Mouse (Mus musculus) midbrain, embryonic 15.5 days (tissue): ENCODE results near the gene Orai1. TPM values are rescaled to one million over a fixed set of nuclear protein-coding genes. Genes with fewer than 3 reads are reported as not detected.
A peak's percentile ranks its signal among the peaks of the same experiment; 100 is the strongest.

ENCODE experiments used
- ATAC-seq: fragments of 200-750 bp; cut with Nextera tagmentation; replicated peaks from 2 replicates; pipeline ENCODE4 v1.8.0; 2017; ENCODE audit warnings: moderate TSS enrichment
- H3K27ac ChIP-seq: fragments of 300-500 bp; sonication (generic); 2 replicates; pipeline ENCODE4 v1.5.1; 2015; ENCODE audit warnings: mild to moderate bottlenecking, inconsistent platforms
- H3K27me3 ChIP-seq: fragments of 300-500 bp; sonication (generic); replicated peaks from 2 replicates; pipeline ENCODE4 v1.6.1; 2015; ENCODE audit warnings: inconsistent platforms
- H3K36me3 ChIP-seq: fragments of 300-500 bp; sonication (generic); replicated peaks from 2 replicates; pipeline ENCODE4 v1.6.1; 2015; ENCODE audit warnings: inconsistent platforms
- H3K4me1 ChIP-seq: fragments of 300-500 bp; sonication (generic); 2 replicates; pipeline ENCODE4 v1.6.1; 2015; ENCODE audit warnings: inconsistent platforms
- H3K4me2 ChIP-seq: fragments of 300-500 bp; sonication (generic); 2 replicates; pipeline ENCODE4 v1.6.1; 2015; ENCODE audit warnings: inconsistent platforms, mild to moderate bottlenecking, moderate library complexity
- H3K4me3 ChIP-seq: fragments of 300-500 bp; sonication (generic); 2 replicates; pipeline ENCODE4 v1.5.1; 2015; ENCODE audit warnings: mild to moderate bottlenecking, inconsistent platforms
- H3K9ac ChIP-seq: fragments of 300-500 bp; sonication (generic); 2 replicates; pipeline ENCODE4 v1.6.1; 2015; ENCODE audit warnings: mild to moderate bottlenecking, inconsistent platforms
- H3K9me3 ChIP-seq: fragments of 300-500 bp; sonication (generic); 2 replicates; pipeline ENCODE4 v1.6.1; 2016; ENCODE audit warnings: inconsistent platforms
- WGBS: fragments of 180-500 bp; shearing (Covaris S2); methylation state at CpG from one replicate; pipeline ENCODE4 v1.1.7; 2015; ENCODE audit warnings: mixed read lengths; 5-methylcytosine and 5-hydroxymethylcytosine counted together
- polyA plus RNA-seq: library from polyadenylated mRNA; unstranded; fragments of >200 nt; fragmentation: Nextera tagmentation; extraction: Ambion mirVana; gene quantifications from 2 replicates; pipeline ENCODE4 v1.2.1, GENCODE M21; 2015

The Orai1 gene
- polyA plus RNA-seq, 1 experiment from 2014 or later = 13.6 TPM

DNA sequence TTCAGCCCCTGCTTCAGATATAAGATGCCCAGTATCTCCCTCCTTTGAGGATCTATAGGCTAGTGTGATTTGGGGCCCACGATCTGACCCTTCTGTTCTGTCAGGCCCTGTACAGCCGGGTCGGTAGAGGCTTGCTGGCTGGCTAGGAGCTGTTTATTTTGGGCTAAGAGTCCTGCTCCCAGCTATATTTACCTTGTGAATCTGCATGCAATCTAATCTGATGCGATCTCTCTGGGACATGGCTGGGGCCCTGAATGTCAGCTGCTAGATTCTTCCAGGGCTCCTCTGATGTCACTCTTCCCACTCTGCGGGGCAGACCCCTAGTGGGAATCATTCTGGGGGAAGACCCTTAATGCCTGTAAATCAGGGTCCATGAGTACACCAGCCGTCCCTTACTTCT, 9.4 kb downstream of the Orai1 start:
- no peaks in the 10 kb centered on the region for H3K27me3 ChIP-seq
- no peak overlapping the region for H3K27ac ChIP-seq
- WGBS = 91% methylated on average over 6 of the region's 6 CpGs
- no peak overlapping the region for H3K4me3 ChIP-seq
- no peaks in the 10 kb centered on the region for H3K36me3 ChIP-seq
- H3K9me3 ChIP-seq = no peaks in the 10 kb centered on the region
- no peak overlapping the region for H3K4me2 ChIP-seq
- no peak overlapping the region for H3K9ac ChIP-seq
- peaks cover 9% of the 10 kb centered on the region for H3K4me1 ChIP-seq
- no peak for ATAC-seq

DNA sequence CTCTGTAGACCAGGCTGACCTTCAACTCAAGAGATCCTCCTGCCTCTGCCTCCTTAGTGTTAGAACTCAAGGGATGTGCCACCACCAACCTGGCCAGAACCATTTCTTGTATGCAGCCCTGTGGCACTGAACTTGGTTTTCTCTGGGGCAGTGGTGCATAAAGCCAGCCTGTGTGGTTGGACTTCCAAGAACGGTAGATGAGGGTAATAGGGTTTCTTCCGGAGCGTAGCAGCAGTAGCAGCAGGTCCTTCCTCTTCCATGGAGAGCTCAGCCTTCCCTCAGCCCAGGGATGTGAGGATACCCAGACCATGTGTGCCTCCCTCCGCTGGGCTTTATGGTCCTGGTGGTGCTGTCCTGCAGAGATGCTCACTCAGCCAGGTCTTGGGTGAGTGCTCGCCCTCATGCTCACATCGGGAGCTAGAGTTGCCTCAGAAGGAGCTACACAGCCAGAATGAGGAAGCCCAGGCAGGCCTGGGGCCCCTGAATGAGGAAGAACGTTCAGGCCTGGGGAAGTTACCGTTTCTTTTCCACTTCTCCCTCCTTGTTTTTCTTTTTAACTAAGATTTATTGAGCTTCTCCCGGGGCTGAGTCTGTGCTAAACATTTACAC, 10.2 kb downstream of the Orai1 start:
- no peak for ATAC-seq
- 89% methylated on average over 9 of the region's 9 CpGs for WGBS

DNA sequence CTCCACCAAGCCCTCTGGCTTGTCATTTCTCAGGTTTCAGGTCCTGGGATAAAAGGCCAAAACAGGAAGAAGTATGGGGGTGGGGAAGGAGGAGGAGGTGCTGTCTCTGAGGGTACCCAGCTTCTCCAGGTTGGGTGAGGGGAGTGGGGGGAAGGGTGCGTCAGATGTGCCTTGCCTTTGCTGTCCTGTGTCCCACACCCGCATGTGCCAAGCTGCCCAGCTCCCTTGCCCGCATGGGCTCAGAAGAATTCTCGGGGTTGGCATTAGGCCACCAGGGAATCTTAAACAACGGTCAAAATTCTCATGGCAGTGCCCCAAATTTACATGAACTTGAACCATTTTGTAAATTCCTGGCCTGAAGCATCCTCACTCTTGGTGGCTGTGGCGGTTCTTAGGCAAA, 11.5 kb downstream of the Orai1 start:
- Histone ChIP-seq H3K9ac (no peak overlapping the region), H3K36me3 (0 out of 2 replicates have a peak, but pooled peaks cover 3% of the 10 kb centered on the region), H3K4me1 (no peaks in the 10 kb centered on the region), H3K9me3 (no peaks in the 10 kb centered on the region), H3K4me3 (no peak overlapping the region), H3K27ac (no peak overlapping the region), H3K4me2 (no peak overlapping the region), H3K27me3 (no peaks in the 10 kb centered on the region)
- ATAC-seq = no peak
- WGBS = 64% methylated on average over 6 of the region's 6 CpGs

More for the DNA sequence above, 10.2 kb downstream of the Orai1 start:
- H3K27me3 ChIP-seq = no peaks in the 10 kb centered on the region
- 0 out of 2 replicates have a peak, but pooled peaks cover 1% of the 10 kb centered on the region for H3K4me1 ChIP-seq
- no peak overlapping the region for H3K4me3 ChIP-seq
- H3K4me2 ChIP-seq = no peak overlapping the region
- no peak overlapping the region for H3K27ac ChIP-seq
- H3K36me3 ChIP-seq = 0 out of 2 replicates have a peak, but pooled peaks cover 3% of the 10 kb centered on the region
- no peak overlapping the region for H3K9ac ChIP-seq
- H3K9me3 ChIP-seq = no peaks in the 10 kb centered on the region

GRCm38 (mm10) chr5:123027436-123027835, 12.6 kb downstream of the Orai1 start:
- H3K27me3 ChIP-seq = no peaks in the 10 kb centered on the region
- 0 out of 2 replicates have a peak, but pooled peaks cover 3% of the 10 kb centered on the region for H3K36me3 ChIP-seq
- WGBS = 78% methylated on average over 6 of the region's 6 CpGs
- H3K27ac ChIP-seq = no peak overlapping the region
- H3K4me1 ChIP-seq = no peaks in the 10 kb centered on the region
- ATAC-seq = no peak
- no peak overlapping the region for H3K9ac ChIP-seq
- no peak overlapping the region for H3K4me2 ChIP-seq
- no peaks in the 10 kb centered on the region for H3K9me3 ChIP-seq
- H3K4me3 ChIP-seq = no peak overlapping the region

GRCm38 (mm10) chr5:123029729-123030128, 14.9 kb downstream of the Orai1 start:
- Histone ChIP-seq H3K9ac (no peak overlapping the region), H3K36me3 (0 out of 2 replicates have a peak, but pooled peaks cover 3% of the 10 kb centered on the region), H3K9me3 (no peaks in the 10 kb centered on the region), H3K27ac (no peak overlapping the region), H3K4me3 (no peak overlapping the region), H3K27me3 (no peaks in the 10 kb centered on the region), H3K4me2 (no peak overlapping the region), H3K4me1 (no peaks in the 10 kb centered on the region)
- ATAC-seq = no peak
- WGBS = 92% methylated on average over 7 of the region's 7 CpGs

GRCm38 (mm10) chr5:123031312-123031711, 16.4 kb downstream of the Orai1 start:
- Histone ChIP-seq H3K9me3 (no peaks in the 10 kb centered on the region), H3K4me3 (no peak overlapping the region), H3K27me3 (no peaks in the 10 kb centered on the region), H3K4me1 (no peaks in the 10 kb centered on the region), H3K9ac (no peak overlapping the region), H3K36me3 (0 out of 2 replicates have a peak, but pooled peaks cover 3% of the 10 kb centered on the region), H3K27ac (no peak overlapping the region), H3K4me2 (no peak overlapping the region)
- no peak for ATAC-seq
- WGBS = 97% methylated on average over 3 of the region's 3 CpGs

DNA sequence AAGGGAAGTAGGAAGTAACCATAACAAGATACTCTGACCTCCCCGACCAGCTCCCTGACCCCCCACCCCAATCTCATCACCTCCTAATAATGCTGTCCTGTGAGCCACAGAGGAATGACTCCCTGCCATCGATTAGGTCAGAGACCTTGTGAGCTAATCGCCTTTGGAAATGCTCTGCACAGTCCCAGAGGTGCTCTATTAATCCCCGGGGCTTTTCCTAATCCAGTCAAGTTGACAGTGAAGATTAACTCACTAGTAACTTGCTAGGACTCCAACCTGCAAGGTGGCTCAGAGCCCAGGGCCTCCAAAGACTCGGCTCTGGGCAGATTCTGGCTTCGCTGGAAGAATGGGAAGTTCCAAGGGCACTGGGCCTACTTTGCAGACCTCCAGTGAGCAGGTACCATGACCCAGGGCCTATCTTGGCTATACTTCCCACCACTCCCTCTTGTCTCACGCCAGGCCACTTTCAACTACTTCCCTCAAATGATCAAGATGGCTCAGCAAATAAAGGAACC, 18.8 kb downstream of the Orai1 start:
- Histone ChIP-seq H3K4me1 (no peaks in the 10 kb centered on the region), H3K36me3 (0 out of 2 replicates have a peak, but pooled peaks cover 3% of the 10 kb centered on the region), H3K27me3 (no peaks in the 10 kb centered on the region), H3K4me3 (no peak overlapping the region), H3K4me2 (no peak overlapping the region), H3K27ac (no peak overlapping the region), H3K9ac (no peak overlapping the region), H3K9me3 (no peaks in the 10 kb centered on the region)
- ATAC-seq = no peak
- 71% methylated on average over 7 of the region's 7 CpGs for WGBS

- Histone ChIP-seq H3K27ac (no peak overlapping the region), H3K4me2 (no peak overlapping the region), H3K4me3 (no peak overlapping the region), H3K4me1 (peaks cover 6% of the 10 kb centered on the region; the same call in 1 of the 2 replicates), H3K9me3 (no peaks in the 10 kb centered on the region), H3K27me3 (no peaks in the 10 kb centered on the region; the same call in 1 of the 2 replicates), H3K36me3 (no peaks in the 10 kb centered on the region), H3K9ac (no peak overlapping the region)
- WGBS = 84% methylated on average over 4 of the region's 4 CpGs
- ATAC-seq = no peak
These were observed 20.2 kb downstream of the Orai1 start for GRCm38 (mm10) chr5:123035089-123035488.

DNA sequence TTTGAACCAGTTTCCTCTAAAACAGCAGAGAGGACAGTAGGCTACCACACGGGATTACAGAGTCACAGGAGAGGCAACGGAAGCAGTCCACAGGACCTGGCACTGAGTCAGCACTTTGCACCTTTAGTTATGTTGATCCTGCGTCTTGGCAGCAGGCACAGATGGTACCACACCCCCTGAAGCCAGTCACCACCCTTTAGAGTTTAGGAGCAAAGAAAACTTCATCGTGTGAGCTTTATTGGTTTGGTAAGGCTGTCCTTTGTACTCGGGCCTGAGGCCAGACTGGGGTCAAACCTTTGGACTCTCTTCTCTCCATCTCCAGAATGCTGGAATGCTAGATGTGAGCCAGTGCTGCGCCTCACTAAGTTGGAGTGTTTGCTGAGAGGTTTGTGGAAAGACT, 20.7 kb downstream of the Orai1 start:
- Histone ChIP-seq H3K9ac (no peak overlapping the region), H3K27me3 (no peaks in the 10 kb centered on the region; the same call in 1 of the 2 replicates), H3K36me3 (no peaks in the 10 kb centered on the region), H3K4me1 (peaks cover 6% of the 10 kb centered on the region; the same call in 1 of the 2 replicates), H3K4me3 (no peak overlapping the region), H3K4me2 (no peak overlapping the region), H3K9me3 (no peaks in the 10 kb centered on the region), H3K27ac (no peak overlapping the region)
- 34% methylated on average over 6 of the region's 6 CpGs for WGBS
- no peak for ATAC-seq

GRCm38 (mm10) chr5:123038115-123038514, 23.2 kb downstream of the Orai1 start:
- 82% methylated on average over 5 of the region's 5 CpGs for WGBS
- Histone ChIP-seq H3K9me3 (no peaks in the 10 kb centered on the region), H3K9ac (no peak overlapping the region)

DNA sequence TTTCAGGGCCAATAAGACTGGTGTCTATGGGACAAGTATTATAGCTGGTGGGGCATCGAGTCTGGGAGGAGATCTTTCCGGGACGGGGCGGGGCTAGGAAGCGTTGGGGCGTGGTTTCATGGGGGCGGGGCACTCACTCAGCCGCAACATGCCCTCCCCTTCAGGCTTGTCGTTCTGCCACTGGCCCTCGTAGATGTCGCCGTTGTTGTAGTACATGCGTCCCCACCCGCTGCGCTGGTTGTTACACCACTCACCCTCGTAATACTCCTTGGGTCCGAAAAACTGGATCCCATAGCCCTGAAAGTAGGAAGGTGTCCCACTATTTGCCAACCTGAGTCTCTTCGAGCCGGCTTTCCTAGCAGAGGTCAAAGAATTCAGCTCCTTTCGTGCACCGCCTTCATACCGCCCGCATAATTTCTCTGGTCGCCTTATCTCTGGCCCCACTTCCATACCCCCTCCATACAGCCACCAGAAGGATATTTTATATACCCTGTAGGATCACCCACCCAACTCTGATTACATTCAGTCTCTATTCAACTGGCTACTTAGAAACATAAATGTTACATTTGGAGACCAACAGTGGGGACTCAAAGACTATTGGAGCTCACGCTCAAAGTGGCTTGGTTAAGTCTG, 24.4 kb downstream of the Orai1 start:
- Histone ChIP-seq H3K4me1 (peaks cover 6% of the 10 kb centered on the region; the same call in 1 of the 2 replicates), H3K4me3 (peak overlapping the region; percentile 18; the same call in 1 of the 2 replicates), H3K27me3 (no peaks in the 10 kb centered on the region; the same call in 1 of the 2 replicates), H3K27ac (no peak overlapping the region), H3K9ac (no peak overlapping the region), H3K4me2 (peak overlapping the region; percentile 45), H3K36me3 (no peaks in the 10 kb centered on the region), H3K9me3 (no peaks in the 10 kb centered on the region)
- WGBS = 4% methylated on average over 25 of the region's 25 CpGs
- ATAC-seq = no peak

More at GRCm38 (mm10) chr5:123038115-123038514, 23.2 kb downstream of the Orai1 start:
- Histone ChIP-seq H3K4me2 (no peak overlapping the region), H3K4me3 (no peak overlapping the region), H3K36me3 (no peaks in the 10 kb centered on the region), H3K4me1 (peaks cover 6% of the 10 kb centered on the region; the same call in 1 of the 2 replicates), H3K27me3 (no peaks in the 10 kb centered on the region; the same call in 1 of the 2 replicates), H3K27ac (no peak overlapping the region)
- no peak for ATAC-seq

GRCm38 (mm10) chr5:123040796-123041195, 25.9 kb downstream of the Orai1 start:
- WGBS = 66% methylated on average over 7 of the region's 7 CpGs
- ATAC-seq = no peak
- H3K4me2 ChIP-seq = no peak overlapping the region
- H3K9me3 ChIP-seq = no peaks in the 10 kb centered on the region
- H3K27ac ChIP-seq = no peak overlapping the region
- H3K36me3 ChIP-seq = no peaks in the 10 kb centered on the region
- no peaks in the 10 kb centered on the region; the same call in 1 of the 2 replicates for H3K27me3 ChIP-seq
- H3K9ac ChIP-seq = no peak overlapping the region
- no peak overlapping the region for H3K4me3 ChIP-seq
- peaks cover 6% of the 10 kb centered on the region; the same call in 1 of the 2 replicates for H3K4me1 ChIP-seq
